Mouse (Mus musculus) cerebellum, postnatal 4 days (tissue): Measurements from ENCODE around the gene Kif5c.

Experiments used
- DNase-seq, 2 experiments: peaks; one replicate each; pipeline ENCODE4 v3.0.0; 2022; ENCODE audit warnings: low spot score in 2 of 2, mixed read lengths in 1 of 2

Gene Kif5c

DNA sequence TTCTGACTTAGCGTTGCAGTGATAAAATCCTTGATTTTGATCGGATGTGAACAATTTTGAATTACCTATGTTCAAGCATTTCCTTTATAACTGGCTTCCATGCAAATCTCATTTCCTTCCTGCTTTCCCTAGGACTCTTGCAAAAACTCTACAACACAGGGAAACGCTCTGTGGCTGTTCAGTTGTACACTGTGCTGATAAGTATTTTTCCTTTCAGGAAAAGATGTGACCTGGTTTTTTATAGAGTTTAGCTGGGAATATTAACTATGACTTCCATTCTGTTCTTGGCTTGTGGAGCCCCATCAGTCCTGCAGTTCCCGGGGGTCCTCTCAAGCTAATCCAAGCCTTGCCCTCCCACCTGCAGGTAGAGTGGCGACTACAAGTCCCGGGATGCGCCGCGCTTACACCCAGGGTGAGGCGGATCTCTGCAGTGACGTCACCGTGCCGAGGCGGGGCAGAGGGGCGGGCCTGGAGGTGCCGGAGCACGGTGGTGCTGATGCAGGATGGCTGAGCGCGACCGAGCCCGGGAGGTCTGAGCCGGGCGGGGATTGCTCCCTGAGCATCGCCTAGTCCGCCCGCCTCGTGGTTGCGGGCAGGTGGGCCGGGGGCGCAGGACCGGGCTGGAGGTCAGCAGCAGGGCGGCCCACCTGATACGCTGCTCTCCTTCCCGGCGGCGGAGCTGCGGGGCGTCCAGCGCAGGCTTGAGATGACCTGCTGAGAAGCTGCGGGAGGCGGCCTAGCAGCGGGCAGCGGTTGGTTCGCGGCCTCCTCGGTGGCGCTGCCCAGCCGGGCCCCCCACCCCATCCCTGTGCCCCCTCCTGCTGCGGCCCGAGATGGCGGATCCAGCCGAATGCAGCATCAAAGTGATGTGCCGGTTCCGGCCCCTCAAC, at the start of gene Kif5c:
TSS of gene Kif5c (plus strand) at position 470 of the 890 bp plus-strand sequence.
- peak; percentile 80 to 92 for DNase-seq

DNA sequence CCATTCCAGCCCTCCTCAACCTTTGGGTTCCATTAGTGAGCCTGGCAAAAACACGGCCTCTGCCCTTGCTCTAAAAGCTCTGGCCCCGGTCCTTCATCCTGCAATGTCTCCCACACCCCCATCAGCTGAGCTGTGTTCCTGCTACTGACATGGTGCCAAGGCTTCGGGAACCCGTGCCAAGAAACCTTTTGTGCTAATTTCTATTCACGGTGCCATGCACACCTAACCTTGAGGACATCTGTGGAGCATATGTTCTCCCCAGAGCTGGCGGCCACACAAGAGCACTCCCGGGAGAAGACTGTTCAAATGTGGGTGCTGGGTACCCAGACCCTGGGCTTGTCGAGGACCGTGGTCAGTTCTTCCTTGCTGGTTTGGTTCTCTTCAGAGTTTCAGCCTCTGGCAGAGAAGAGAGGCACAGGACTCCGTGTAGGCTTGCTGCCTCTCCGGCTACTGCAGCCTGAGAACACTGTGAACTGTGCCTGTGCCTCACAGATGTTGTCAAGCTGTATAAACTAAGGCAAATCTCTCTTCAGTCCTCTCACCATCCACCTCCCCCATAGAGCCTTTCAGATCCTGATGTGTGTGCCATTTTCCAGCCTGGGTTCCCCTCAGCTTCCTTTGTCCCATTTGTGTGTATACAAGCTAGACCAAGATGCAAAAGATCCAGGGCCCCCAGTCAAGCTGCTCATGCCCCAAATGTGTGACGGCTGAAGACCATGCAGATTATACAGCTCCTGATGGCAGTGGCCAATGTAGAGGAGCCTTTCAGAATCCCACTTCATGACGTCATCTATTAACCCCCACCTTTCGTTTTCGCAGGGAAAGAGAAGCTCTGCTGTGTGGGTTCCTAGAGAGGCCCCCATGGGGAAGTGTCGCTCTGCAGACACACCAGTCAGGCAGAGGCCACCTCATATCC, 49.0 kb upstream of the Kif5c start:
- peak; percentile 59 to 80 for DNase-seq

DNA sequence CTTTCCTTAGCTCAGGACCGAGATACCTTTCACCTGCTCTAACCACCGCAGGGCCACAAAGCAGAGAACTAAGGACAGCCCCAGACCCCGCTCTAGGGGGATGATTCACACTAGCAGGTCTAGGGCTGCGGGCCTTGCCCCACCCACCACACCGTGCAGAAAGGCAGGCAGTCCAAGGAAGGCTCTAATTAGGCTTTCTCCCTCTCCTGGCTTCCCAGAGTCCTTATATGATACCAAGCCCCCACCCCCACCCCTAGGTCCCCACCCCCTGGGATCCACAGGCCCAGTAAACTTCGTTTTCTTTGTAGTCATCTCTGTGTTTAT, 48.4 kb upstream of the Kif5c start:
- no peak for DNase-seq

DNA sequence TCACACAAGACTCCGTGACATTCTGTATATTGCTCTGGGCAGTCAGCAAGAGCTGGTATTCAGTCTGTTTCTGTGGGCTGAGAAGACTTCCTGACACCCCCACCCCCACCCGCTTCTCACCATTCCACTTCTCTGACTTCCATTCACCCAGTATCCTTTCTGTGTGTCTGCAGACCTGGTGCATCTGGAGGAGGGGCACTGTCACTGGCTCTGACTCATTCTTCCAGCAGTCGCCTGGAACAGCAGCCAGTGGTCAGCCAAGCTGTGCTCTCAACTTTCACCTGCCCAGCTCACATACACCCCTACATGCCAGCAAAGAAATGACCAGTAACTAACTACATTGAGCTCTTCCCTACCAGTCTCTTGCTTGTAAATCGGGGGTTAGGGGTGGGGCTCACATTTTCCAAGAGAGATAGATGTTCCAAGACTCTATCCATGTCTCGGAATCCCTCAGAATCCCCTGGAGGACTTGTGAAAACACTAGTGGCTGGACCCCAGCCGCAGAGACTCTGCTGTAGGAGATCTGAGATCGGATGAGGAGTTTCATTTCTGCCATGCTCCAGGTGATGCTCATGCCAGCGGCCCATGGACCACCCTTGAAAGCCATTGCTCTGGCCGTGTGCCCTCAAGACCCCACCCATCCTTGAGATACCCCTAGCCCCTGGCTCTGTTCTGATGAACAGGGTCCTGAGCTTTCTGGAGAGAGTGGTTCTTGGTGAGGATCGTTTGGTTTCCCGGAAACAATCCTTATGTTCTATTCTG, 47.8 kb upstream of the Kif5c start:
- no peak for DNase-seq

DNA sequence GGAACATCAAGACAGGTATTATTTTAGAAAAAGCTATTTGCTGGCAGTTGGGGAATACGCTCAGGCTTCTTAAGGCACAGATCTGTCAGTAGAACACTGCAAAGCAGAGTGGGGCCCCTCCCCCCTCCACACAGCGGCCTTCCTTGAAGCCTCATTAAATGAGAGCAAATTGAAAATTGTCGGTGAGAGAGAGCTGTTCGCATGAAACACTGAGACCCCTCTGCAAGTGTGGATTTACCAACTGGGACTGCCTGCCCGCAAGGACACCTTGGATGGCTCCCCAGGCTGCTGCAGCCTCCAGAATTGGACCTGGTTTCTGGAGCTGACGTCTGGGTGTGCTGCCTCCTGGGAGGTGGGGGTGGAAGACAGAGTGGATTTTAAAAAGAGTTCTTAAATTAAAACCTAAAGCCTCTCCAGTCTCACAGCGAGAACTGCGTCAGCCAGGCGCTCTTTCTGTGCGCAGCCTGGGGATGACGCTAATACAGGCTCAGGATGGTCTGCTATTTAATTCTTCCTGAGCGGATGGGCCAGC, 46.9 kb upstream of the Kif5c start:
- DNase-seq, result no peak

DNA sequence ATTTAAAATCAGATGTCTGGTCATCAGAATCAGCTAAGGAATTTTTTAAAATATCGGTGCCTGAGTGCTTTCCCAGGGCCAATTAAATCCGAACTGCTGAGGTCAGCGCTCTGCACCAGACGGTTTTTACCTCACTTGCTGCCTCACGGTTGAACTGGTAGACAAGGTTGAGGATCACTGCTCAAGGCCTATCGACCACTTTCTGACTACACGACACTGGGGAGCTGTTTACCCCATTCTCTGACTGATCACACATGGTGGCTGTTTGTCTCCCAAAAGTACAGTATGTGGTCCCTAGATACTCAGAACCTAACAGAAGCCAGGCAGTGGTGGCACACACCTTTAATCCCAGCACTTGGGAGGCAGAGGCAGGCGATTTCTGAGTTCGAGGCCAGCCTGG, 46.4 kb upstream of the Kif5c start:
- DNase-seq, result no peak

DNA sequence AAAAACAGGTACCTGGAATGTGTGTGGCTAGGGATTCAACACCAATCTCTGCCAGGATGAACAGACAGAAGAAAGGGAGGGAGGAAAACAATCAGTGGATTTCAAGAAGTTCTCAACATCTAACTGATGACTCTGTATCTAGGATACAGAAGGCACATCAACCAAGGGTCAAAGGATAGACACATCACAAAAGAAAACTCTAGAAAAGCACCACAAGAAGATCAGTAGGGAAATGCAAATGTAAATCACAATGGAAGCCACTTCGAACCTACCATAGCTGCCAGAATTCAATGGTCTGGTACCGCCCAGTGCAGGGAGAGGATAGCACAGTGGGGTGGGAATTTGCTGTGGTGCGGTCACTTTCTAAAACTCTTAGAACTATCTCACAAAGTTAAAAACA, 45.8 kb upstream of the Kif5c start:
- DNase-seq, result no peak

DNA sequence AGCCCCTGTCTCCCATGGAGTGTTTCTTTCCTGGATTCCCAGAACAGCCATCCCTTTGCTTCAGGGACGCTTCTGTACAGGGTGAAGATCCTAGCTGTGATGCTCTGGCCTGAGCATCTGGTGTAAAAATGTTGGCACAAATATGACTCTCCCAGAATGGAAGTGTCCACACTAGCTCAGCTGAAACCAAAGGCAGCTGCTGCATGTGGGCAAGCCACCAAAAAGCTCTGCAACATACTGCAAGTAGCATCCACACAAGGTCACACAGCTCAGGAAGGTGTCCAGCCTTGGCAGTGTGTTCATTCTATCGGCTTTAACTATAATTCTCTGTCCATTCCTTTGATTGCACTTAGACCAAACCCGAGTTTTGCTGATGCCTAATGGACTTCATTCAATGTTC, 38.5 kb upstream of the Kif5c start:
- DNase-seq, result peak in 1 of 2 experiments; percentile 32

DNA sequence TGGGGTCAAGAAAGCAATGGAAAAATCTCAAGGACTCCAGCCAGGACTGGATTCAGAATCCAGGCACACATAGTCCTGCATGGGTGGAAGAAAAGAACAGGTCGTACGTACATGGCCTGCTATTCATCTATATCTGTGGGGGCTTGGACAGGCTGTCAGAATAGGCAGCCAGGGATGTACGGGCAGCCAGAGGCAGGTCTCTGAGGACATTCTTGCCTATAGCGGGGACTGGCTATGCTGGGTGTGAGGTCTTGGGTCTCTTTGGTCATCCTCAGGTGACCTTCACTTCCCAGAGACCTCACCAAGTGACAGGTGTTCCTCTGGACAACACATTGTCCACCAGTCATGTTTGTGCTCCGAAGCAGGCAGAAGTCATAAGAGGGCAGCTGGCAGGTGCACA, 36.6 kb upstream of the Kif5c start:
- no peak for DNase-seq

DNA sequence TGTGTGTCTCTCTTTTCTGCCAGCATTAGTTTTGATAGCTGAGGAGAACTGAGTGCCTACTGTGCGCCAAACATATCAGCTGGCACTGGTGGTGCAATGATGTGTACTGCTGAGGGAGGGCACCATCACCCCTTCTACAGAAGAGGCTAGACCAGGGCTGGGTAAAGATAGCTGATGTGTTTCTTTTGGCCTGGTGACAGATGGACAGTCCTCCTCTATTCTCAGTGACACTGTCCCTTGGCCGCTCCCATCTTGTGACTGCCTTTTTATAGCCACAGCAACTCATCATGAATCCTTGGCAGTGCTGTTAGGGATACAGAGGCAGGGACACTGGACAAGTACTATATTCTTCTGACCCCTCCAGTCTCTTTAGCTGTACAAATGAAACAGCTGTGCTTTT, 35.8 kb upstream of the Kif5c start:
- no peak for DNase-seq

DNA sequence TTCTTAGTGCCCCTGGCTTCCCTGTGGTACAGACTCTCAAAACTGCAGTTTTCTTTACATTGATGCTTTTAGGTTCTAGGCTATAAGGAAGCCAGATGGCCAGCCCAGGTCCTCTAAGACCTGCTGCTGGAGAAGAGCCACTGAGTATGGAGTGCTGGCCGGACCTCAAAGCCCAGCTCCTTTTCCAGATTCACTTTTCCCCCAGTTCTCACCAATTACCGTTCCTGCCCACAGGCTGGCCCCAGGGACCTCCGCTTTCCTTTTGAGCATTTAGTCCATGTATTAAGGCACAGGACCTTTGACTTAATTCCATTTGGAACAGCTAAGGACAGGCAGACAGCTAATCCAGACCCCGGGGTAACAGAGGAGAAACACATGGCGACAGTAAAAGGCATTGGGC, 28.6 kb upstream of the Kif5c start:
- DNase-seq, result no peak

DNA sequence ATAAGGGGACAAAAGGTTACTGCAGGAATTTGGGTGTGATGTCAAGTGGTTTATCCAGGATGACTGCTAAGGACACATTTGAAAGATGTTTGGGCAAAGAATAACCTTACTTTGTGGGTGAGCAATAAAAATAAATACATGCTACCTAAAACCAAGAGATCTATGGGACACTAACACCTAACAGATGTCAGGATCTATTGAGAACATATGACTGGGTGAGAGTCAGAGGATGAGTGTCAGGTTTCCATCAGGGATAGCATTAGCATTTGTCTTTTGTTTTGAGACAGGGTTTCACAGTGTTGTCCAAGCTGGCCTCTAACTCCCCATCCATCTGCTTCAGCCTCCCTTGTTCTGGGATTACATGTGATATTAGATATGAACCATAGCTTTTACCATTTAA, 26.2 kb upstream of the Kif5c start:
- DNase-seq, result no peak

DNA sequence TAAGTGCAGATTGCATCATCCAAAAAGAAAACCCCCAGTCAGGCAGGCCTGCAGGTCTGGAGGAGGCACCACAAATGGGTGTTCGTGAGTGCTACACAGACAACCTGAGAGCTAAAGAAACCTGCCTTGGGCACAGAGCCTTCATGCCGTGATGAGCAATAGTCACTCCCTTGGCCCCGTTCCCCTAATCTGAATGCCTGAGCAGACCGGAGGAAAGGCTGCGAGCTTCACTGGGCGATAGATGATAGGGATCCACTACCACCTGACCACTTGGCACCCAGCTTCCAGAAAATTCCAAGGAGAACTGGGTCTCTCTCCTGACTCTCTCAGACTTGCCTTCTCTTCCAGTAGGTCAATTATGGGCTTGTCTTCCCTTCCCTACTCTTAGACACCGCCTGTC, 24.2 kb upstream of the Kif5c start:
- DNase-seq, result peak in 1 of 2 experiments; percentile 21

DNA sequence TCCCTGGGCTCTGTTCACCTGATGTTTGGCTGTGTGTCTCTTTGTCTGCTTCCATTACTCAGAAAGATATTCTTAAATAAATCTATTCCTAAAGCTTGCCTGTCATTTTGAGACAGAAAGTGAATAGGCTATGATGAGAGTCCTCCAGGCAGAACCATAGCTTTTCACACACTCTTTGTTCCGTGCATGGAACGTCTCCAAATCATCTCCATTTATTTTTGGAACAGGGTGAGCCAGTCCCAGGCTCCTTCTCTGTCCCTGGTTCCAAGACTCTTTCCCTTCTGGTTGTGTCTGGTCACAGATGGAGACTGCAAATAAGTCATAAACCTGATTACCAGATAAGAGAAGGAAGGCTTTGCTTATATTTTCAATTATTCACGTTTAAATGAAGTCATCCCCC, 22.8 kb upstream of the Kif5c start:
- no peak for DNase-seq

DNA sequence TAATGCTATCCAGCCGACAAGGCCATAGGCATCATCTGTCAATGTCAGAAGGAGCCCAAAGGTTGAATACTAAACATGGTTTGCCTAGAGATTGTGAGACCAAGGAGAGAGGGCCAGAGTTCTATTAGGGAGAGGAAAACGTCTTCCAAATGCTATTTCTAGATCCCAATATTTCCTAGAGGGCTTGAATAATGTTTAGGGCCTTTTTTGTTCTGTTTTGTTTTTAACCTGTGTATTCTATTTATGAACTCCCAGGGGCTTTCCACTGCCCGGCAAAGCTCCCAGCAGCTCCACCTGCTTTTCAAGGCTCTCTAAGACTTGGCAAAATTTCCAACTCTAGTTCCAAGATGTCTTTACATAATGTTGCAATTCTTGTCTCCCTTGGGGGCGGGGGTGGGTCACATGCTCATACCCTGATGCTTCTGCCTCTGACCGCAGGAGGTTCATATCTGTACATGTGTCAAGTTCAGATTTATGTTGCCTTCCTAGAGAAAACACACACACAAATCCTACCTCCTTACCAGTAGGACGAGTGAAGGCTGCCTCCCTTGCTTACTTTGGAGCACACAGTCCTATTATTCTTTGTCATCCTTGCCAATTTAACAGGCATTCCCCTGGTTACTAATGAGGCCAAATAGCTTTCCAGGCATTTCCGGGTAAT, 18.9 kb upstream of the Kif5c start:
- no peak for DNase-seq

DNA sequence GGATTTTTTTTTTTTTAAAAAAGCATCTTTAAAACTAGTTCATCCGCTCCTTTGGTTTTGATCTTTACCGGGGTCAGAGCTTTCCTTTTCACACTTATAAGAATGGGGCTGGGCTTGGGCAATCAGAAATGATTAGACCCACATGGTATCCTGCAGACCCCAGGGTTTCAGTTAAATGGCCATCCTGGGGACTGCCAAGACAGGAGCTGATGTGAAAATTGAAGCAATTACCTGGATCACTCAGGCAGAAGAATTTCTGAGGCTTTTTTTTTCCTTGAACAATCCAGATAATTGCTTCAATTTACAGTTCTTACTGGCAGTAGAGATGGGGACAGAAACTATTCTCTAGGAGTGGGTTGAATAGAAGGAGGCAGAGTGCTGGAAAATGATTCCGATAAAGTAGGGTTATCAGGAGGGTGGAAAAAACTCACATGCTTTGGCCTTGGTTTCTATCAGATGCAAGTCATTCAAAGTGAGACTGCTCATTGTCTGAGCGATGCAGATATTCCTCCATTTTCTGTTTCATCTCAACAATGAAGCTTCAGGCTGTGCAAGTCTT, 16.2 kb upstream of the Kif5c start:
- no peak for DNase-seq

DNA sequence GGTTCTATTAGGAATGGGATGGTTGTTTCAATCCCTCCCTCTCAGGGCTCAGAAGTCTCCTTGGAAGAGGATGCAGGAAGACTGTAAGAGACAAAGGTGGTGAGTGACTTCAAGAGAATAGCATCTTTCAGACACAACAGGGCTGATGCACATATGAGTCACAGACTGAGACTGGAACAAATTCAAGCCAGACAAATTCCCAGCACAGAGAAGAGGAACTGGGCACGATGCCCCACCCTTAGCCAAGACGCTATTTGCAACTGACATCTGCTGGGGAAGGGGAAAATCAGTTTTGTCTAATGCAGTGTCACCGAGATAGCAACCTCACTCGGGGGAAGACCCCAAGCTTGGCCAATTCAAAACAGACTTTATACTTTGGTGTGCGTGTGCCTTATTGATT, 9.5 kb upstream of the Kif5c start:
- DNase-seq, result peak in 1 of 2 experiments; percentile 38

DNA sequence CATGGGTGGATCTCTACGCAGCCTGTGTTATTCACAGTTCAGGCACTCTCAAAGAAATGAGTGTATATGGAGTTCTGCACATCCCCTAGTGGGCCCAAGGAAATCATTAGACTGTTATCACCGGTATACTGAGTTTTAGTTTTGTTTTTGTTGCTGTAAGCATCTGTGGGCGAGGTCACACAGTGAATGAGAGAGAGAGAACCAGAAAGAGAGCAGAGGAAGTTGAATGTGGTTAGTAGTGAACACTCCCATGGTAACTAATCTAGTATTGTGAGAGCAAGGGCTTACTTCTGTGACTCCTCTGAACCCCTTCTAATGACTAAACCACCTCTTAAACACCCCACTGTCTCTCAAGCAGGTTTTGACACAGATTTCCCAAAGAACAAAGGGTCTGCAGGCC, 2.3 kb upstream of the Kif5c start:
- no peak for DNase-seq

DNA sequence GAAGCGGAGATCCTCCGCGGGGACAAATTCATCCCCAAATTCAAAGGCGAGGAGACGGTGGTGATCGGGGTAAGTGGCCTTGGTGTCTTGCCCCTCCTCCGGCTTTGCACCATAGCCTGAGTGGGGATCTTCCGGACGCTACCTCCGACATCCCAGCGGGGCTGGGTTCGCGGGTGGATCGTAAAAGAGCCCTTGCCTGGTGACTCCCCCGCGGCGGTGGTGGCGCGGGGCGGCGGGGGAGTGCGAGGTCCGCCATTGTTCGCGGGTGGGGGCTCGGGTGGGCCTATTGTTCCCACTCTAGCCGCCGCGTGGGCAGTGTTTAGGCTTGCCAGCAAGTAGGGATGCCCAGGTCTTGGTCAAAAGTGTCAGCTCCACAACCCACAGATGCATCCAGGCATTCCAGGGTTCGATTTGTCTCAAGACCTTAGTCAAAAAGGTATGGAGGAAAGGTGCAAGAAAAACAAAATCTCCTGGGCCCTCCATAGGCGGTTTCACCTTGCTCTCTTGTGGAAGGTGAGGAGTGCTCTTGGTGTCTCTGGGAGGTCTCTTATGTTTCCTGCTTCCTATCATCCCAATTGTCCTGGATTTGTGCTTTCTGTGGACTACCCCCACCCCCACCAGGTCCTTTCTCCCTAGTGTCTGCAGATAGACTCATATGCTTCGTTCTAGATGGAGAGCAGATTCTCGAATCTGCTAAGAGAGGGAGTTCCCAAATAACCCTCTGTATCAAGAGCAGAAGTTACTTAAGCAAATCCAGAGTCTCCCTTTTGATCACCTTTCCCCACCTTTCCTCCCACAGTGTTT, 823 bp downstream of the Kif5c start:
- DNase-seq, result peak; percentile 33 to 46

DNA sequence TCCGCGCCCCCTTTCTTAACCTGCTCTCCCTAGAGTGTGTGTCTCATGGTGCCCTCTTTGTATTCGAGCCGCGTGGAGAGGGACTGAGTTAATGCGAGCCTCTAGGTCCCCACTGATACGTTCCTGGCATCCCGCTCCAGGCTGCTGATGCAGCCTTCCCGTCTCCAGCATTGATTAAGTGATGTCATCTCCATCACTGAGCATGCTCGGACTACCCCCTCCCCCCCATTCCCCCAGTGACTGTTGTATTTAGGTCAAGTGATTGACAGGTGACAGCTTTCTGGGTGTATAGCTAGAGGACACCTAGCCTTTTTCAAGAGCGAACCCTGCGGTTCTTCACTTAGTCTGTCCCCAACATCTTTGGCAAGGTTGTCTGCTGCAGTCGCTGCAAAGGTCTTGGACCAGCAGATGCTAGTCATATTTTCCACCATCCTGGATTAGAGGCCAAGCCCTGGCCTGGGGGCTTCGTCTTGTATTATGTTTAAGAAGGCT, 1.6 kb downstream of the Kif5c start:
- DNase-seq, result peak in 1 of 2 experiments; percentile 50
